Mouse (Mus musculus) Patski (cell line): ENCODE measurements at regions not wholly inside any gene's neighbourhood (a gene's known extent, or its start where the extent isn't known, plus 50 kb on each side); places are given as distances from the start of the nearest gene placed in this dataset.
"Not testable (repeated sequence)": the region's sequence is repeated elsewhere in the genome, so short reads cannot be mapped to it uniquely, and the experiment has no call there.

Experiments used
- ATAC-seq: fragments of 100-300 bp; one replicate; pipeline ENCODE4 v1.8.0; 2021
- CTCF ChIA-PET: fragments of 350-600 bp; sonication (Branson Sonifier 250); formaldehyde crosslinking; loops from one replicate; lab custom pipeline; 2022; ENCODE audit warnings: inconsistent platforms; lab: Charles Lee
- POLR2A ChIA-PET: fragments of 350-600 bp; sonication (Branson Sonifier 250); formaldehyde crosslinking; loops from one replicate; lab custom pipeline; 2022; ENCODE audit warnings: antibody characterized with exemption, inconsistent platforms; lab: Charles Lee
- DNase-seq: peaks from one replicate; pipeline ENCODE4 v3.0.0-alpha.2; 2011; ENCODE audit warnings: low read depth, low spot score
- H3K27me3 ChIP-seq: fragments of 371-371 bp; one replicate; pipeline ENCODE4 v1.5.1; 2021
- CTCF ChIP-seq: fragments of 100-300 bp; IDR thresholded peaks from one replicate; pipeline ENCODE4 v1.5.1; 2021
- in situ Hi-C: fragments of 300-500 bp; cut with MboI; formaldehyde crosslinking; loops from 3 replicates; pipeline ENCODE4 v1.11.1; 2018; ENCODE audit warnings: low pct_unique_long_range_greater_than_20kb, mixed read lengths

DNA sequence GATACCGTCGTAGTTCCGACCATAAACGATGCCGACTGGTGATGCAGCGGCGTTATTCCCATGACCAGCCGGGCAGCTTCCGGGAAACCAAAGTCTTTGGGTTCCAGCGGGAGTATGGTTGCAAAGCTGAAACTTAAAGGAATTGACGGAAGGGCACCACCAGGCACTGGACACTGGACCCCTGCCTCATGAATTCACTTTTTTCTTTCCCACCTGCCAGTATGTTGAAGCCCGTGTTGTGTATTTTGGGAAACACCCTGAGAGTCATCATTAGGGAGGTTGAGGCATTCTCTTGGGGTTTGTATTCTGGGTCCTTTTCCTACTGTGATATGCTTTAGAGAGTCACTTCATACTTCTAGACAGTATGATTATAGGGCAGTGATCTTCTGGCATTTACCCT is 197.9 kb downstream of the Samd9l start:
- POLR2A ChIA-PET, in situ Hi-C loops, DNase-seq, ATAC-seq, H3K27me3 ChIP-seq, CTCF ChIA-PET: not testable (repeated sequence)

DNA sequence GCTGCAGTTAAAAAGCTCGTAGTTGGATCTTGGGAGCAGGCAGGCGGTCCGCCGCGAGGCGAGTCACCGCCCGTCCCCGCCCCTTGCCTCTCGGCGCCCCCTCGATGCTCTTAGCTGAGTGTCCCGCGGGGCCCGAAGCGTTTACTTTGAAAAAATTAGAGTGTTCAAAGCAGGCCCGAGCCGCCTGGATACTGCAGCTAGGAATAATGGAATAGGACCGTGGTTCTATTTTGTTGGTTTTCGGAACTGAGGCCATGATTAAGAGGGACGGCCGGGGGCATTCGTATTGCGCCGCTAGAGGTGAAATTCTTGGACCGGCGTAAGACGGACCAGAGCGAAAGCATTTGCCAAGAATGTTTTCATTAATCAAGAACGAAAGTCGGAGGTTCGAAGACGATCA is 198.3 kb downstream of the Samd9l start:
- in situ Hi-C loops: no loop called here
- ChIA-PET CTCF (no interaction called here), POLR2A (no interaction called here)
- ATAC-seq (no peak), DNase-seq (no peak)
- no peak for TF ChIP-seq CTCF
- no peaks in the 10 kb centered on the region for H3K27me3 ChIP-seq

DNA sequence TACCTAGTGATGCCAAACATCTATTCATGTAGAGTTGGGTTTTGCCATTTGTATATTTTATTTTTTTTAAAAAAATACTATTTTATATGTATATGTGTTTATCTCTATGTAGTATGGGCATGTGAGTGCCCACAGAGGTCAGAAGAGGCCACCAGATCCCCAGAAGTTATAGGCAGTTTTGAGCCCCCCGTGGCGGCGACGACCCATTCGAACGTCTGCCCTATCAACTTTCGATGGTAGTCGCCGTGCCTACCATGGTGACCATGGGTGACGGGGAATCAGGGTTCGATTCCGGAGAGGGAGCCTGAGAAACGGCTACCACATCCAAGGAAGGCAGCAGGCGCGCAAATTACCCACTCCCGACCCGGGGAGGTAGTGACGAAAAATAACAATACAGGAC is 198.8 kb downstream of the Samd9l start:
- DNase-seq, H3K27me3 ChIP-seq, in situ Hi-C loops, POLR2A ChIA-PET, ATAC-seq, CTCF ChIA-PET: not testable (repeated sequence)

DNA sequence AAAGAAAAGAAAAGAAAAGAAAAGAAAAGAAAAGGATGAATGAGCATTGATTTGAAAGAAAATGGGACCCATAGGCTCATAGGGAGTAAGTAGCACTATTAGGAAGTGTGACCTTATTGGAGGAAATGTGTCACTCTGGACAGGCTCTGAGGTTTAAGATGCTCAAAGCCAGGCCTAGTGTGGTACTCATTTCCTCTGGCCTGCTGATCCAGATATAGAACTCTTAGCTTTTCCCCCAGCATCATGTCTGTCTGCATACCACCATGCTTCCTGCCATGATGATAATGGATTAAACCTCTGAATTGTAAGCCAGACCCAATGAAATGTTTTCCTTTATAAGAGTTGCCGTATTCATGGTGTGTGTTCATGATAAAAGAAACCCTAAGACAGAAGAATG is 206.9 kb downstream of the Samd9l start:
- ATAC-seq, H3K27me3 ChIP-seq, POLR2A ChIA-PET, DNase-seq: not testable (repeated sequence)
- CTCF ChIA-PET: interaction anchor here (1.1 kb wide), 1 partner anchor 9 kb away, joined by 9 read pairs; no protein-coding TSS in a partner anchor
- in situ Hi-C loops: loop anchor here (25.0 kb wide), 1 partner anchor 245 kb away; no protein-coding TSS in a partner anchor

DNA sequence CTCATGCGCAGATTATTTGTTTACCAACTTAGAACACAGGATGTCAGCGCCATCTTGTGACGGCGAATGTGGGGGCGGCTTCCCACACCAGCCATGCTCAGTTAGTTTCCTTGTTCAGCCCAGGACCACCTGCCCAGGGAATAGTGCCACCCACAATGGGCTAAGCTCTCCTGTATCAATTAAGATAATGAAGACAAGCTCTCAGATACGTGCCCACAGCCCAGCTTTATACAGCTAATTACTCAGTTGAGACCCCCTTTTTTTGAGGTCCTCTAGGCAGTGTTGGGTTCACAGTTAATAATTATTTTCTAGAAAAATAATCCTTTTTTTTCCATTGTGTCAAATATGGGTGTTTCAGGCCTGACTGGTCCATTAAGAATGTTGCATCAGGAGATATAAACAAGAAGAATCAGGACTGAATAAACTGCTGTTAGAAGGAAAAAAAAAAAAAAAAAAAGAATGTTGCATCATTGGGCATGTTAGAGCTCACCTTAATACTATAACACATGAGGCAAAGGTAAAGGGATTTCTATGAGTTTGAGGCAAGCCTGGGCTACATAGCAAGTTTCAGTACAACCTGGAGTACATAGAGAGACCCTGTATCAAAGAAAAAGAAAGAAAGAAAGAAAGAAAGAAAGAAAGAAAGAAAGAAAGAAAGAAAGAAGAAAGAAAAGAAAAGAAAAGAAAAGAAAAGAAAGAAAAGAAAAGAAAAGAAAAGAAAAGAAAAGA is 207.5 kb downstream of the Samd9l start:
- in situ Hi-C loops: loop anchor here (25.0 kb wide), 1 partner anchor 245 kb away; no protein-coding TSS in a partner anchor
- H3K27me3 ChIP-seq, POLR2A ChIA-PET, ATAC-seq, DNase-seq: not testable (repeated sequence)
- CTCF ChIA-PET: interaction anchor here (1.1 kb wide), 1 partner anchor 8 kb away, joined by 9 read pairs; no protein-coding TSS in a partner anchor

DNA sequence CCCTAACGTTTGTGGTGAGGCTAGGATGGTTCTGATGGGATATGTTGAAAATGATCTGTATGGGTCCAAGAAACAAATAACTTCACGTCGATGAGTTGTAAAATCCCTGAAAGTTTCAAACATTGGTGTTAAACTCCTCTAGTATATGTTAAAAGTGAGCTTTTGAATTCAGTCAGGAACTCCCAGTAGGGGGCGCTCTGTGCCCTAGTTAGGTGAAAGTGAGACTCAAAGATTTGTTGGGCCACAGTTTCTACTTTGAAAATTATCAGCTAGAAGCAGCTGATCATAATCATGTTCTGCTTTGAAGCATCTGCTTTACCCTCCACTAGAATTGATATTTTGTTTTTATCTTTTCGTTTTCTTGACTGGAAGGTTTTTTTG is 215.6 kb downstream of the Samd9l start:
- no peak for TF ChIP-seq CTCF
- DNase-seq: peak; percentile 75
- ATAC-seq: peak; percentile 36
- in situ Hi-C loops: loop anchor here (25.0 kb wide), 1 partner anchor 253 kb away; no protein-coding TSS in a partner anchor
- ChIA-PET POLR2A (no interaction called here), CTCF (interaction anchor here (0.9 to 1.7 kb wide), 6 partner anchors 8 to 263 kb away, joined by 3 to 9 read pairs (median 5); no protein-coding TSS in a partner anchor)
- no peaks in the 10 kb centered on the region for H3K27me3 ChIP-seq

DNA sequence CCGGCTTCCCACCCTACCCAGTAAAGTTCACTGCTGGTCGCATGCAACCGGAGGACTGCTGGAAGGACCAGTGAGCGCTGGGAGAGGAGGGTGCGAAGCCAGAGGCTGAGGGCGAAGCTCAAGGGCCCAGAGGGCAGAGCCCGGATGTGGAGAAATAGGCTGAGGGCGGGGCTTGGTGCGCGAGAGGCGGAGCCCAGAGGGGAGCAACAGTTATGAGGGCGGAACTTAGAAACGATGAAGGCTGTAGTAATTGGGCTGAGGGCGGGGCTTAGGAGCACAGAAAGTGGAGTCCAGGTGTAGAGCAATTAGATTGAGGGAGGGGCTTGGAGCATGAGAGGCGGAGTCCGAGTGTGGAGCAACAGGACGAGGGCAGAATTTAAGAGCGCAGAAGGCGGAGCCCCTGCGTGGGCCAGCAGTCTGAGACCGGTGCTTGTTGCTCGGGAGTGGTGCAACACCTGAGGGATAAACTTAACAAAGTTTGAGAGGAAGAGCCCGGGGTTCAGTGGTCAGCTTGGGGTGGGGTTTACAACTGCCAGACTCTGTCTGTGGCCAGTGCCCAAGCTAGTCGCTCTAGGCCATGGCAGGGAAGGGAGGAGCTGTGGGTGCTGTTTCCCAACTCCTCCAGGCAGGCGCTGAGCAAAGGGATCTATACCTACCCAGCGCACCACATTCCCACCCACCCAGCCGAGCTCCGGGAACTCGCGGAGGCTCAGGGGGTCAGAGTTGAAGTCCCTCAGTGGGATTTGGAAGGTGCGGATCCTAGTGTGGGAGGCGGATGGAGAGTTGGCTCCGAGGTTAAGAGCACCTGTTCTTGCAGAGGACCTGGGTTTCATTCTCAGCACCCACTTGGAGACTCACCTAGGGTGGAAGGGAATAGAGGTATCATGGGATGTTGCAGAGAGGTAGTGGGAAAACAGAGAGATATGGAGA is 216.2 kb downstream of the Samd9l start:
- H3K27me3 ChIP-seq: no peaks in the 10 kb centered on the region
- DNase-seq: no peak
- POLR2A ChIA-PET: no interaction called here
- peak; percentile 75 for ATAC-seq
- in situ Hi-C loops: loop anchor here (25.0 kb wide), 1 partner anchor 254 kb away; no protein-coding TSS in a partner anchor
- no peak for TF ChIP-seq CTCF
- CTCF ChIA-PET: interaction anchor here (1.0 to 1.7 kb wide), 4 partner anchors 9 to 264 kb away, joined by 3 to 9 read pairs (median 6); no protein-coding TSS in a partner anchor

DNA sequence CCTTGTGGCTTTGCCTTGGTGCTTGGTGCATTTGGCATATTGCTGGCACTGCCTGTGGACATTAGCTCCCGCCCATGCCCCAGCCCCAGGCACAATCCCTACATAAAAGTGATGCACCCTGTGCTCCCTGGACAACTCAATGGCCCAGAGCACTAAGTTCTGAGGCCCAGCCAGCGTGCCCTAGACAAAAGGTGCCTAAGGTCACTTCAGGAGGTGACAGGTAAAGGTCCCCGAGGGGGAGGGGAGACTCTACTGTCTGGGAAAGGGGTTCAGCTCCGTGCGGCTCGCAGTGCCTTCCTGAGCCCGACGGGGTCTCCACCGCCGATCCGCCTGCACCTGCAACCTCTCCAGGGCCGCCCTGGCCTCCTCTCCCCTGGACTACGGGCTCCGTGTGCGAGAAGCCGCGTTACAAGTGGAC is 216.9 kb downstream of the Samd9l start:
- in situ Hi-C loops: loop anchor here (25.0 kb wide), 1 partner anchor 255 kb away; no protein-coding TSS in a partner anchor
- H3K27me3 ChIP-seq, DNase-seq, CTCF ChIA-PET, POLR2A ChIA-PET: not testable (repeated sequence)
- peak; percentile 3 for ATAC-seq

DNA sequence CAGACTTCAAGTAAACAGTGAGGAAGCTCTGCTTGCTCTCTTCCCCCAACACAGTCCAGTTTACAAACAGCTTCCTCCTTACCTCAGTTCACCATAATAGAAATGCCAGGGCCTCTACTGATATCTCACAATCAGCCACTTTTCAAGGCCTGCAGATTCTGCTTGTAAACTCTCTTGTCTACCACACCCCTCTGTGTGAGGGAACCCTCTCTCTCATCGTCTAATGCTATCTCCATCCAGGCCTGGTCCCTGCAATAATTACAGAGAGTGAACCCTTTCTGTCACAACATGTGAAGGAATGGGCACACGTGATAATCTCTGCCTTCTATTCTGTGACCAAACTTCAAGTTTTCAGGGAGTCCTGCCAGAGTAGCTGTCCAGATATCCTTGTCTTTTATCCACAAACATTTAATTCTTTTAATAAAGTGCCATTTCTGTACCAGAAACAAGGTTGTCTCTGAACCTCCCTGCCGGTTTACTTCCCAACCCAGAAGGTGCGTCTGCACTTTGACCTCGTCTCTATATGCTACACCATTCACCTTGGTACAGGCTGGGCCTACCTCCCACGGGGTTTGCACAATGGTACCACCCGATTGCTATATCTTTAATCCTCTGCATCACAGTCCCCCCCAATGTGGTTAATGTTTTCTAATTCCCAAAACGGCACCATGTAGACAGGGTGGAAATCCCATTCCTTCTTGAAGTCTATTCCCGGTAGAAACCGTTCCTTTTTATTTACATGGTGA is 219.6 kb downstream of the Samd9l start:
- ATAC-seq, CTCF ChIA-PET, DNase-seq, POLR2A ChIA-PET, H3K27me3 ChIP-seq: not testable (repeated sequence)
- in situ Hi-C loops: loop anchor here (25.0 kb wide), 1 partner anchor 258 kb away; no protein-coding TSS in a partner anchor

DNA sequence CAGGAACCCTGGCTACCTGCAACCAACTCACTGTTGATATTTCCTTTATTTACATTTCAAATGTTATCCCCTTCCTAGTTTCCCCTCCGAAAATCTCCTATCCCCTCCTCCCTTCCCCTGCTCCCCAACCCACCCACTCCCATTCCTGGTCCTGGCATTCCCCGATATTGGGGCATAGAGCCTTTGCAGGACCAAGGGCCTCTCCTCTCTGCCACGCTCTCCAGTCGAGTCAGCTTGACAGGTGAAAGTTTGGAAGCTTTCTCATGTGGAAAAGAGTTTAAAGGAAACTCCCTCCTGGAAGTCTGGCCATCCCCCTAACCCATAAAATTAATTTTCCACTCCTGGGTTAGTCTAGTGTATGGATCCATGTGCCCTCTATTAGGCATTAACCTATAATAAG is 229.9 kb downstream of the Samd9l start:
- in situ Hi-C loops, CTCF ChIA-PET, H3K27me3 ChIP-seq, ATAC-seq, DNase-seq, POLR2A ChIA-PET: not testable (repeated sequence)

DNA sequence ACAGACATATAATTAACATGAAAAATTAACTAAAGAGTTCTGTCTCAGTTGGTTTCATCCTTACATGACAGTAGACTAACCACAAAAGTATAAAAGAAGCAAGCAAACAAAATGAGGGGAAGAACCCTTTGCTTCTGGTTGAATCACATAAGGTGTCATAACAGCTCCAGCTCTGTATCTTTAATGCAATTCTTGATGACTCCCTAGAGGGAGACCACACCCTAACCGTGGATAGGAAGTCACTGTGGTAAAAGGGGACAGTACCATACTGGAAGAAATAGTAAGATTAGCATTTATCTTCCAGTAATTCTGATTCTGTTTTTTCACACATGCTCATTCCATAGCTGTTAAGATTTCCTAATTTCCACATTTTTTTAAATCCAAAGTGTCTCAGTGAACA is 233.2 kb downstream of the Samd9l start:
- in situ Hi-C loops, H3K27me3 ChIP-seq, POLR2A ChIA-PET, DNase-seq, CTCF ChIA-PET: not testable (repeated sequence)
- peak; percentile 26 for ATAC-seq

DNA sequence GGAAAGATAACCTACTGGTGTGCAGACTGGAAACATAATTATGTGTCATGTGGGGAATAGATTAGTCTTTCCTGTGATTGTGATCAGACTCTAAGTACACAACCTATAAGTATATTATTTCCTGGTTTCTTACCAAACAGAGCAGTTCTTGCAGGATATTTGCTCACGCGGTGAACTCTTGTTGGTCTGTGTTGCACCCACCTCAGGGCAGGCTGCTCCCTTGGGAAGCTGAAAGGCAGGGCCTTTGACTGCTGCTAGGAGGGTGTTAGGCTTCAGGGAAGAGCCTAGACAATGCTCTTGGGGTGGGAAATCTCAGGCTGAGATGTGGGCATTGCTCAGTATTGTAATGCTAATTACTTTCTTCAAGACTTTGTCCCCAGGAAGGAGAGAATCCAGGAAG is 247.5 kb downstream of the Samd9l start:
- in situ Hi-C loops, POLR2A ChIA-PET, H3K27me3 ChIP-seq, DNase-seq, ATAC-seq, CTCF ChIA-PET: not testable (repeated sequence)

DNA sequence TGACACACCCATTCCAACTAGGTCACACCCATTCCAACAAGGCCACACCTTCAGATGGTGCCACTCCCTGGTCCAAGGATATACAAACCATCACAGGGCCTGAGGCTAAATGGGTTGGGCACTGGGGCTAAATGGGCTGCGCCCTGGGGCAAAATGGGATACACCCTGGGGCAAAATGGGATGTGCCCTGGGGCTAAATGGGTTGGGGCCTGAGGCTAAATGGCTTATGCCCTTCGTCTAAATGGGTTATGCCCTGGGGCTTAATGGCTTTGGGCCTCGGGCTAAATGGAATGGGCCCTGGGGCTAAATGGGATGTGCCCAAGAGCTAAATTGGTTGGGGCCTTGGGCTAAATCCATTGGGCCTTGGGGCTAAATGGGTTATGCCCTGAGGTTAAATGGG is 261.5 kb downstream of the Samd9l start:
- ATAC-seq, CTCF ChIA-PET, DNase-seq, H3K27me3 ChIP-seq, in situ Hi-C loops, POLR2A ChIA-PET: not testable (repeated sequence)

DNA sequence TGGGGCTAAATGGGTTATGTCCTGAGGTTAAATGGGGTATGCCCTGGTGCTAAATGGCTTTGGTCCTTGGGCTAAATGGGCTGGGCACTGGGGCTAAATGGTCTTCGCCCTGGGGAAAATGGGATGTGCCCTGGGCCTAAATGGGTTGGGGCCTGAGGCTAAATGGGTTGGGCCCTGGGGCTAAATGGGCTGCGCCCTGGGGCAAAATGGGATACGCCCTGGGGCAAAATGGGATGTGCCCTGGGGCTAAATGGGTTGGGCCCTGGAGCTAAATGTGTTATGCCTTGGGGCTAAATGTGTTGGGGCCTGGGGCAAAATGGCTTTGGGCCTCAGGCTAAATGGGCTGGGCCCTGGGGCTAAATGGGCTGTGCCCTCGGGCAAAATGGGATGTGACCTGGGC is 265.6 kb downstream of the Samd9l start:
- ATAC-seq, CTCF ChIA-PET, POLR2A ChIA-PET: not testable (repeated sequence)

More for the DNA sequence above, 265.6 kb downstream of the Samd9l start:
- H3K27me3 ChIP-seq, DNase-seq, in situ Hi-C loops: not testable (repeated sequence)
